Mouse (Mus musculus) forelimb bud, embryonic 11.5 days (tissue): ENCODE results near the gene Ttc23.

Experiments
- DNase-seq: peaks from one replicate; pipeline ENCODE4 v3.0.0-alpha.2; 2012; ENCODE audit warnings: low read depth, low spot score

Gene Ttc23

DNA sequence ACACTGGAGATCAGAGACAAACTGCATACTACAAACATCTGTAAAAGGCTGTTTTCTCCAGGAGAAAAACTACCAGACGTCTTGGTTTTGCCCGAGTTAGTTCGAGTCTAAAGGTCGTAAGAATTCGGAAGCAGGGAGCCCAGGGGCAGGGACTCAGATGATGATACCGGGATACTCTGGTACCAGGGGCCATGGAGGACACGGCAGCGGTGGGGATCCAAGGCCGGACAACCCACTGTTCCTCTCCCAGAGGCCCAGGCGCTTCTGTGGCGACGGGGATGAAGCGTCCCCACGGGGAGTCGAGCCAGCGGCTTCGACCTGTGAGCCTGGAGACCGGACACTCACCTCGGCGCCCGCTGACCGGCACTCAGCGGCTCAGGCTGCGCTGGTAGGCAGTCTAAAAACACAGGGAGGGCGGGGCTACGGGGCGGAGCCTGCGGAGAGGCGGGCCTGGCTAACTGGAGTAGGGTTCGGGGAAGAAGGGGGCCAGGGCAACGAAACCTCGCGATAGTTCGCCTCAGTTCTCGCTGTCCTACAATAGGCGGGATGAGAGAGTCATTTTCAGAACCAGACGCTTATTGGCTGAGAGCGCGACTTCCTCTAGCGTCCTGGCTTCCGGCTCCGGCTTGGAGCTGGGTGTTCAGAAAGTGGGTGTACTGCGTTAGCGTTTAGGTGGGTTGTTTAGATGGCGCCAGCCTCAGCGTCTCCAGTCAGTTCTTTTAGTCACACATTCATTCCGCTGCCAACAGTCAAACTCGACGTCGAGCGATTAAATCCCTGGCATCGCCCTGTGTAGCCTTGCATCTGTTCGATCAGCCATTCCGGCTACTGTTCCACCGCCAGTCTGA lies 2.2 kb upstream of the Ttc23 start, which contains the start of gene Lrrc28:
TSS of gene Lrrc28 (minus strand) at position 436 of the 848 bp plus-strand sequence.
- DNase-seq: peak; percentile 100

DNA sequence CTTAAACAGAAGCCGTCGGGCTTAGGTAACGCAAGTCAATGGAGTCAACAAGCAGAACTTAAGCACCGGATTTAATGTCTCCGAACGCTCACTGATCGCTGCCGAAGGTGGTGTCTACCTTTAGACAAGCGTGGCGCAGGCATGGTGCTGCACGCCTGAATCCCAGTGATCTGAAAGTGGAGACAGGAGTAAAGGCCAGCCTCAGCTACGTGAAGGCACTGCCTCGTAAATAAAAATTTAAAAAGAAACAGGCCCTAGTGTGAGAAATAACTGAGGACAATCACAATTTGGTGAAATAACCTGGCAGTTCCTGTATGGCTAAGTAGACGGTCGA lies 1.6 kb upstream of the Ttc23 start:
- DNase-seq: no peak

DNA sequence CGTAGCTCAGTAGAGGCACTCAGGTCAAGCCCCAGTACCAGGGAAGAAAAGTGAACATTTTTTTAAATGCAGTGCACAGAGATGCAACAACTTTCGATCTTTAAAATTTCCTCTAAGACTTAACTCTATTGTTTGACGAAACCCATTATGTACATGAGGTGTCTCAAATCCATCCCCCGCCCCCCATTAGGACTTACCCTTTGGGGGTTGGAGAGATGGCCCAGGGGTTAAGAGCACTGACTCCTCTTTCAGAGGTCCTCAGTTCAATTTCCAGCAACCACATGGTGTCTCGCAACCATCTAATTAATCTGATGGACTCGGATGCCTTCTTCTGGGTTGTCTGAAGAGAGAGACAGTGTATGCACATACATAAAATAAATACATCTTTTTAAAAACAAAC lies 1.1 kb upstream of the Ttc23 start:
- no peak for DNase-seq

DNA sequence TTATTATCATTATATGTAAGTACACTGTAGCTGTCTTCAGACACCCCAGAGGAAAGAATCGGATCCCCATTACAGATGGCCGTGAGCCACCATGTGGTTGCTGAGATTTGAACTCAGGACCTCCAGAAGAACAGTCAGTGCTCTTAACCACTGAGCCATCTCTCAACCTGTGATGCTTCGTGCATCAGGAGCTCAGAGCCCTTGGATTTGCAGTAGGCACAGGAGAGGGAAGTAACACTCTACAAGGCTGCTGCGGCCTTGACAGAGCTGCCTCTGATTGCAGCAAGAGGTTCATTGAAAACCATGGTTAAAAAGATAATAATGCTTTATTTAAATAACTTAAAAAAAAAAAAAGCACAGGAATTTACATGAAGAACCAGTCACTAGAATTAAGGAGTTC lies 1.2 kb downstream of the Ttc23 start:
- no peak for DNase-seq

DNA sequence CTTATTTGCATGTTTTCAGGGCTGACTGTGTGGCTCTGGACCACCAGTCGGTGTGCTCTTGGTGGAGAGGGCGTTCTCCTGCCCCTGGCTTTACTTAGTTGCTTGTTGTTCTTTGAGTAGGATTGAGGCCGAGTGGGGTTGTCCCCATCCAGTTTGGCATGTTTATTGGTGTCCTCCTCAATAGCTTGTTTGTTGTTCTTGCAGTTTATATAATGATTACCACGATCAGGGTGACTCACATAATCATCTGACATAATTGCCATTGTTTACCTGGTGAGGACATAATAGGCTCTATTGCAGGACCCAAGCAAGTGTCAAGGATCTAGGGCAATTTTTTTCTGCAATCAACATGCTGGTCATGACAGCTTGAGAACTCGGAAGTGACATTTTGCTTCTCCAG lies 5.0 kb downstream of the Ttc23 start:
- DNase-seq: no peak

DNA sequence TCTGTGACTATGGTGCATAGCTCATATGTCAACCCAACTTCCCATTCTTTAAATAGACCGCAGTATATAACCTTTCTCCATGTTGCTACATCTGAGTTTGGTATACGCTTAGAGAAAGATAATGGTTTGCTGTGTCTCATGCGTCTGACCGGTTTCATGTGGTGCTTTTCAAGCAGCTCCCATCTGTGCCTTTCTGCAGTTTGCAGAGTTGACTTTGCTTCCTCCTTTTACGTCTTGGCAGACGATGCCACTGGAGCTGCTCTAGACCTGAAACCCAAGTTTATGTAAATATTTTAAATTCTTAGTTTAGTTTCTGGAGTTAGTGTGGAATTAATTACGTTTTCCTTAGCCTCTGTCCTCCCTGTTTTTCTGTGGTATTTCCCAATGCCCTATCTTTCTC lies 7.5 kb downstream of the Ttc23 start:
- DNase-seq: no peak

DNA sequence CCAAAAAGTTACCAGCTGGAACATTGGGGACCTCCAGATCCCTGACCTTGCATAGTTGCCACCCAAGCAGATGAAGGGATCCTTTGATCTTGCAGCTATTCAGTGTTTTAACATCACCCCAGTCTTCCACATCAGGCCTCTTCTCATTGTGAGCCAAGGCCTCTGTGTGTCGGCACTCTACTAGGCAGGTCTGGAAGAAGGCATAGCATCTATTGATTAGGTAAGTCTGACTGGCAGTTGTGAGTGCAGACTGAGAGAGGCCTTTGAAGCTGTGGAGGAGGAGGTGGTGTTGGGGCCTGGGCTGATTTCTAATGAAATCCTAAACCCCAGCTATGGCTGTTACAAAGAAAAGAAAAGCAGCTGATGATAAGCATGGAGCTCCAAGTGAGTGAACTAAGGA lies 8.0 kb downstream of the Ttc23 start:
- no peak for DNase-seq

DNA sequence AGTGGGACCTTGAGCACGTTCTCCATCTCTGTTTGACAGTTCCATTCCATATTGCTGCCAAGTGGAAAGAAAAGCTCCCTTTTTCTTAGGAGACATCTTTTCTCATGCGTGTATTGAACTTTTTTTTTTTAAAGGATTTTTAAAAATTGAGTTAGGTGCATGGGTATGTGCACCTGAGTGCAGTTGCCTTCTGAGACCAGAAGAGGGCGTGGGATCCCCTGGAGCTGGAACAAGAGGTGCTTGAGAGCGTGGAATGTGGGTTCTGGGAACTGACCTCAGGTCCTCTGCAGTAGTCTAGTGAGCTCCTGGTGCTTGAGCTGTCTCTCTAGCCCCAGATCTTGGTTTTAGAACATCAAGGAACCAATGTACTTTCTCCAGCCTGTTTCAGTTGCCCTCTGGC lies 10.9 kb downstream of the Ttc23 start:
- no peak for DNase-seq

DNA sequence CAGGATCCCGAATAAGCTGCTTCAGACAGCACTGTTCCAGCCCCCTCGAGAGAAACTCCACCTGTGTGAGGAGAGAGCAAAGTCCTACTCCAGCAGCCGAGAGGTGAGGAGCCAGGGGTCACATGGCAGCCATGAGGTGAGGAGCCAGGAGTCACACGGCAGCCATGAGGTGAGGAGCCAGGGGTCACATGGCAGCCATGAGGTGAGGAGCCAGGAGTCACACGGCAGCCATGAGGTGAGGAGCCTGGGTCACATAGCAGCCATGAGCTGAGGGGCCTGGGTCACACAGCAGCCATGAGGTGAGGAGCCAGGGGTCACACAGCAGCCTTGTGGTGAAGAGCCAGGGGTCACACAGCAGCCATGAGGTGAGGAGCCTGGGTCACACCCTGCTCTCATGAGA lies 15.2 kb downstream of the Ttc23 start:
- no peak for DNase-seq

DNA sequence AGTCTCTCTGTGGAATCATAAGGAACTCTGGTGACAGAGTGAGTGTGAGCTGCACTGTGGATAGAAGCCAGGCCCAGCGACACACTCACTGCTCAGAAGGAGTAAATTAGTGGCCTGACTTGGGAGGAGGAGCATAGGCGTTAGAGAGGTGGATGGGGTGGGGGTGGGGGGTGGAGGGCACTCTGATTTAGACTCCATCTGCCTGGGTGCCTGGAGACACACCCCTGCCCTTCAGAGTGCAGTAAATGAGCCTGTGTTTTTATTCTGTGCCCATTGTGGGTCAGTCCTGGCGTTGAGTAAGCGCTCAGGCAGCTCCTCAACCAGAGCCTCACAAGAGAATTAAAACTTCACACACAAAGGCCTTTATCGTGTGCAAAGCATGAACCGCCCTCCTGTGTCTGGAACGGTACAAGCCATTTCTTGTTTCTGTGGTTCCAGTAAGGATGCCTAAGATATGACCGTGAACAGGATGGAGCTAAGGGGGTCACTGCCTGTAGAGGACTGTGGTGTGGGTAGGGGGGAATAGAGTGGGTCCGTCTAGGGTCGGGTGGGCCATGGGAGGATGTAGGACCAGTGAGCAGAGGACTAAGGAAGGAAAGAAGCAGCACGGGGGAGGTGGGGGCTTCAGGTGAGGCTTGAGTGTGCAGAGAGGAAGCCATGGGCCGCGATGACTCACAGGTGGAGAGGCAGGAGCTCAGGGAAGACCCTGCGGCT lies 16.9 kb downstream of the Ttc23 start:
- no peak for DNase-seq

DNA sequence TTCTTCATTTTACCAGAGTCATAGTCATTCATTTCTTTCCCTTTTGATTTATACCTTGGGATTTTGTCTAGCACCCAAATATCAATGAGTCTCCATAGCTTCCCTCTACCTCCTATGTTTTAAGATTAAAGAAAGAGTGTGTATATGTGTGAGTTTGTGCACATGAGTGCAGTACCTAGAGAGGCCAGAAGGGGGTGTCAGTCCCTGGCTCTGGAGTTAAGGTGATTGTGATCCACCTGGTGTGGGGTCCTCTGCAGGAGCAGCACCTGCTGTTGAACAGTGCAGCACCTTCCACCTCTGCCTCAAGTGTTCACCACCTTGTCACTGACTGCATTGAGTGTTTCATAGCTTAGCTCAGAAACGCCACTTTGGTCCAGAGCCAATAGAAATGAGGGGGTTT lies 23.8 kb downstream of the Ttc23 start:
- no peak for DNase-seq

DNA sequence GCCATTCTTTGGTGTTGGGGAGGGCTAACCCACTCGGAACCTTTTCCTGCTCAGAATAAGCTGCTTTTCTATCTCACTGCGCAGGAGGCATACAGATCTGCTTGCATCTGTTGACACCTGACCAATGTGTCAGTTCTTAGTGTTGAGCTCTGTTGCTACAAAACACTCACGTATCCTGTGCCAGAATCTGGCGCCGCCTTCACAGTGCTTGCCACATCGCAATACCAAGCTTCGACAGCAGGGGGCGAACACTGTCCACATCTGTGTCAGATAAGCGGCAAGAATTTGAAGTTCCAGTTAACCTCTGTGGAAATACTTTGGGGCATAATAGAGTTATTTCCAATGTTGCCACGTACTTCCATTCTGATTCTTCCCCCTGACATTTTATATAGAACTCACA lies 25.4 kb downstream of the Ttc23 start:
- peak; percentile 84 for DNase-seq

DNA sequence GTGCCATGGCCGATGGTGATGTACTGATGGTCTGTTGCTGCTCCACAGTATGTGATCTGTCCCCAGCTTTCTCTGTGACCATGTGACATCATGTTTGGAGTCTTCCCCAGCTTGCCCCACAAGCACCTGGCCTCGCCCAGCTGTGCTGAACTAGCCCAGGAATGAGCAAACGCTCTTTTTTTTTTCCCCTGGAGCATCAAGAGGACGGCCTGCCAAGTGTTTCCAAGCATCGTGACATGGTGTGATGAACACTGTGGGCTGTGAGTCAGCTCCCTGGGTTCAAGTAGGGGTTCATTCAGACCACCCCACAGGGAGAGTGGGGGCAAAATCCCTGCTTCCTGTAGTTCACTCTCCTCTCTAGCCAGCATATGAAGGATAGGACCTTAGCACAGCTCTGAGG lies 26.4 kb downstream of the Ttc23 start:
- DNase-seq: no peak

DNA sequence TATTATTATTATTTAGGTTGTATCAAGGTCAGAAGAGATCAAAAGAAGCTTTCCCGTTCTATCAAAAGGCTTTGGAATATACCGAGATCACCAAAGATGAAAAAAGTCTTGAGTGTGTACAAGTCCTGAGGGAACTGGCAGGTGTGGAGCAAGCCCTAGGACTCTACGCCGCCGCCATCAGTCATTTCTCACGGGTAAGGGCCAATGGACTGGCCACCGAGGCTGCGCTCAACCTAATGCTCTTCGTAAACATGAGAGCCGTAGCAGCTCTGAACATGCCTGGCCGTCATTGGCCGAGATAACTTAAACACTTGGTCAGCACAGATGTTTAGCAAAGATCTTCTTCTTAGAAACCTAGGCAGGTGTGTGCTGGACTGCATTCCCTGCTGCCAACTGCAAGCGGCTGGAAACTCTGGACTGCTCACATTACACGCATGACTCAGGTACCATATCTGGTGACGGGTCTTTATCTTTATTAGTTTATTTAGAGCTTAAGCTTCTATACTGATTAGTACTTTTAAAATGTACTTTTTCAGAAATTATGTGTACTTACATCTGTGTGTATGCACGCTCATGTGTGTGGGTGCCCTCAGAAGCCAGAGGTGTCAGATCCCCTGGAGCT lies 31.8 kb downstream of the Ttc23 start:
- no peak for DNase-seq

DNA sequence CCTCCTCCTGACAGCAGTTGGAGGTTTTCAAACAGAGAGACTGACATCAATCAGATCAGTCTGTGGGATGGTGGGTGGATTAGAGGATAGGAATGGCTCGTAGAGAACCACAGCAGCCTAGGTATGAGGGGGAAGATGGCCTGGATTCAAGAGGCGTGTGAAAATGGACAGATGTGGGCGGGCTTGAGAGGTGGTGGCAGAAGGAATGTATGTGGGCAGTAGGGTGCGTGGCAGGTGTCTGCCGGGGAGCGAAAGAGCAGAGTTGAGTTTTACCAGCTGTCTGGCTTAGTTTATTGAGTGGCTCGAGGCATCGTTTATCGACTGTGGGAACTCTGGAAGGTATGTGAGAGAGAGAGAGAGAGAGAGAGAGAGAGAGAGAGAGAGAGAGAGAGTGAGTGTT lies 33.9 kb downstream of the Ttc23 start:
- no peak for DNase-seq

DNA sequence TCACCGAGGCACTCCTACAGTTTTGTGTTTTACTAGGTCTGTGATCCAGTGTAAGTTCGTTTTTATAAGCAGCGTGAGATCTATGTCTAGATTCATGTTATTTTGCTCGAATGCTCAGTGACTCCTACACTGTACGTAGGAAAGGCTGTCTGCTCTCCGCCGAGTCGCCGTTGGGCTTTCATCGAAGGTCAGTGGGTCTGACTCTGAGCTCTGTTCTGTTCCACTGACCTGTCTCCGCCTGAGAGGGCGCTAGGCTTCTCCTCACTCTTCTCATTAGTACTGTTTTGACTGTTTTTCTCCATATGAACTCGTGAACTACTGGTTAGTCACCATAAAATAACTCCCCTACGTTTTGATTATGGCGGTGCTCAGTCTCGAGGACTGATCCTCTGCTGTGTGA lies 35.8 kb downstream of the Ttc23 start:
- DNase-seq: no peak

DNA sequence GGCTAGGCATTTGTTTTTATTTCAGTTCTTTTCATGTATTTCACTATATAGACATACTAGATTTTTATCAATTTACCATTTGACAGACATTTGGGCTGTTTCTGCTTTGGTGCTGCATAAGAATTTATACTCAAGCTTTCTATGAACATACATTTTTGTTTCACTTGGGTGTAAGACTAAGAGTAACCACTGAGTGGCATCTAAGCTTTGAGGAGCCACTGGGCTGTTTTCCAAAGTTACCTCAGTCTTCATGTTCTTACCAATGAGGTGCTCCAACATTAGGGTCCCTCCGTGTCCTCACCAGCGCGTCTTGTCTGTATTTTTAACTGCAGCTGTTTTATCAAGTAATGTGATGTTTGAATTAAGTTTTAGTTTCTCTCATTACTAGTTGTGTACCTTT lies 39.3 kb downstream of the Ttc23 start:
- DNase-seq: no peak

DNA sequence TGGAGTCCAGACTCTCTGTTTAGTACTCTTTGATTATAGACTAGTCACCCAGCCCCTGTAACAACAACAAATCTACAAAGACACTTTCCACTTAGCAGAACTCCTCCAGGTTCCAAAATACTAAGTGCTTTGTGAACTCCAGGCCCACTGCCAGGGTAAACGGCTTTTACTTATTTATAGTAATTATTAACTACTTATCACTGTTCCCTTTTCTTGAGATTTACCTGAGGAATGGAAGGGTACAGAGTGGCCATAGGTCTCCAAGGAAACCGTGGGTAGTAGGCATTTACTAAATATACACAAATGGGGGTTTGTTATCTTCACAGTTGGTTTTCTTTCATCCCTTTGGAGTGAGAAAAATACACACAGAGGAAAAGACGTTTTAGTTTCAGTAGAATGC lies 41.1 kb downstream of the Ttc23 start:
- no peak for DNase-seq

DNA sequence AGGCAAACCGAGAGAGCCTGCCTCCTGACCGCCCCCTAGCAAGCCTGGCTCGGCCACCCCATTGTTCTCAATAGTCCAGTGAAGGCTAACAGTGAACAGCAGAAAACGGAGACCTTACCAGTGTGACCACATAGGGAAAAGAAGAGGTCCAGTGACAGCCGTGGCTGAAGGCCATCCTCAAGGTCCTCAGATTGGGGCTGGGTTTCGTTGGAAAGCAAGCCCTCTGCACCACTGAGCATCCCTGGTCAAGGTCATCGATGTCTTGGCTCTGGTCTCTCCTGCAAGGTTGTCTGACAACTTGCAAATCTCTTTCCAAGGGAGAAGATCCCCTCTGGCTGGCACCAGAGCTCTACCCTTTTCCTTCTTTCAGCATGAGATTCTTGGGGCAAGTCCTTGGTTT lies 42.6 kb downstream of the Ttc23 start:
- DNase-seq: no peak

DNA sequence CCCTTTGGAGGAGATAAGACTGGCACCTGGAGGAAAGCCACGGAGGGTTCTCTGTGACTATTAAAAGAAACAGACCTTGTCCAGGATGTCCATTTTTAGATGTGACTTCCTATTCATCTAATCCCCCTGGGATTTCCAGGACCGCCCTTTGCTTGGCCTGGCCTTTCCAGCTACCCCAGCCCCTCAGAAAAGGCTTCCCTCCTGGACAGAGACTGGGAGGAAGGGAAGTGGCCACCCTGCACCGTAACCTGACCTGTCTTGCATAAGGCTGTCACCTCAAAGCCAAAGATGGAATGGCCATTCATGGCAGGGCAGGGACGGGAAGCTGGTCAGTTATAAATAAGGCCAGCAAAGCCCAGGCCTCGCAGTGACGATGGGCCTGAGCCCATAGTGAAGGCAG lies 43.8 kb downstream of the Ttc23 start:
- DNase-seq: no peak

DNA sequence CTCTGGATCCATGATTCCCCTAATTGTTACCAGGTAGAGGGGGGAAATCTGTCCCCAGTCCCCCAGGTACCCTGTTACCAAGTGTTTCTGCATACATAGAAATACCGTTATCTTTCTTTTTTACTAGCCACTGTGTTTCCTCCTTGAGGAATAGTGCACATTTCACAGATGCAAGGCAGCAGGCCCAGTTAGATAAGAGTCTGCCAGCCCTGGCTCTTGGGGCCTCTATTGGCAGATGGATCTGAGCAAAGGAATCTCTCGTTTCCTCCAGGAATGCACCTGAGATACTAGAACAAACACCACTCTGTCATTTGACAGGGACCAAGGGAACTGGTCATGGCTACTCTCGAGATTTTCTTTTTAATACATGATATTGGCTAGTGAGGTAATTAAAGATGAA lies 44.9 kb downstream of the Ttc23 start:
- DNase-seq: no peak

DNA sequence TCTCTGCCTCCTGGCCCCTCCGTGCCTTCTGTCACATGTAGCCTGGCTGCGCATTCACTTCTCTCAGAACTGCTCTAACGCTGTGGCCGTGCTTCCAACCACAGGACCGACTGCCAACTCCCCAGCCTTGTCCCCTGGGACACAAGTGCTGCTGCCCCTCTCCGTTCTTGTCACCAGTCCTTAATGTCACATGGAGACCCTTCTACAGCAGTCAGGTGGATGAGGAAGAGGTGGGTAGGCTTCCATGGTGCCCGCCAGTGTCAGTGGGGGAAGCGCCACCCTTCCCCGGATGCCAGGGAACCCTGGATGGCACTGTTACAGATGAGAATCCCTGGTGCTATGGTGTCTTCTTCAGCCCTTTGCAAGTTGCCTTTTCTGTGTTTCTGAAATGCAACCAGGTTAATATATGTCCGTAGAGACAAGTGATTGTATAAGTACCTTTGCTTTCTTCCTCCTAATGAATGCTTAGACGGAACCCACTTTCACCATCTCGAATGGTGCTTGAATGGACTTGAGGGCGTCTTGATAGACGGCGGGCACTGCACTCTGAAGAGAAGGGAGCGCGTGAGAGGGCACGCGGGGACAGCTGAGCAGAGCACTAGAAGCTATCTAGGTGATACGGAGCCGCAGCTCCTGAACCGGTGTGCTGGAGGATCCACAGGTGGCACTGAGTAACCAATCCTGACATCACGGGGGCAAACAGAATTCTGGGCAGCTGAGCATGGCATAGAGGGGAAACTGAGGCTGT lies 45.8 kb downstream of the Ttc23 start:
- no peak for DNase-seq
